Mouse (Mus musculus) cortical plate, adult 2 months (tissue): Measurements from ENCODE around the gene Lag3.

Source experiments
- CTCF ChIP-seq: fragments of 200-500 bp; IDR thresholded peaks from 2 replicates; pipeline ENCODE4 v1.5.1; 2011; ENCODE audit warnings: mild to moderate bottlenecking, control low read depth, low read length; ENCODE audit not compliant: insufficient read depth; ENCODE audit errors: extremely low read depth
- POLR2A ChIP-seq: fragments of 200-500 bp; IDR thresholded peaks from 2 replicates; pipeline ENCODE4 v1.6.1; 2011; ENCODE audit warnings: mild to moderate bottlenecking, low read length, control low read depth; ENCODE audit not compliant: insufficient read depth; ENCODE audit errors: extremely low read depth

GRCm38 (mm10) chr6:124917518-124918330 lies 6.2 kb upstream of the Lag3 start:
- TF ChIP-seq CTCF (no peak), POLR2A (peak; percentile 67)
